Mouse (Mus musculus) right cerebral cortex, postnatal 14 days (tissue): Measurements from ENCODE around the gene Atp5f1.
A peak's percentile ranks its signal among the peaks of the same experiment; 100 is the strongest.

Experiments
- DNase-seq: peaks from one replicate; pipeline ENCODE4 v3.0.0; 2022

The Atp5f1 gene

GRCm38 (mm10) chr3:105899394-105900147 lies 60.3 kb downstream of the Atp5f1 start:
- DNase-seq = peak; percentile 76

- DNase-seq = no peak
Measured at GRCm38 (mm10) chr3:105898861-105899260, 61.0 kb downstream of the Atp5f1 start.

GRCm38 (mm10) chr3:105898325-105898724 lies 61.6 kb downstream of the Atp5f1 start:
- peak; percentile 36 for DNase-seq

GRCm38 (mm10) chr3:105896811-105897210 lies 63.1 kb downstream of the Atp5f1 start:
- DNase-seq = no peak

- DNase-seq = peak; percentile 77
Measured at GRCm38 (mm10) chr3:105894601-105895592, 65.0 kb downstream of the Atp5f1 start.

GRCm38 (mm10) chr3:105893941-105894391 lies 65.9 kb downstream of the Atp5f1 start:
- no peak for DNase-seq
